Mouse (Mus musculus): ENCODE measurements around the gene Atp6v1e1. TPM values are rescaled to one million over a fixed set of nuclear protein-coding genes. Genes with fewer than 3 reads are reported as not detected.
A peak's percentile ranks its signal among the peaks of the same experiment; 100 is the strongest.
"Not testable (repeated sequence)": the region's sequence is repeated elsewhere in the genome, so short reads cannot be mapped to it uniquely, and the experiment has no call there.

Gene Atp6v1e1
- polyA plus RNA-seq, 1 experiment from 2014 or later, result 297 TPM

DNA sequence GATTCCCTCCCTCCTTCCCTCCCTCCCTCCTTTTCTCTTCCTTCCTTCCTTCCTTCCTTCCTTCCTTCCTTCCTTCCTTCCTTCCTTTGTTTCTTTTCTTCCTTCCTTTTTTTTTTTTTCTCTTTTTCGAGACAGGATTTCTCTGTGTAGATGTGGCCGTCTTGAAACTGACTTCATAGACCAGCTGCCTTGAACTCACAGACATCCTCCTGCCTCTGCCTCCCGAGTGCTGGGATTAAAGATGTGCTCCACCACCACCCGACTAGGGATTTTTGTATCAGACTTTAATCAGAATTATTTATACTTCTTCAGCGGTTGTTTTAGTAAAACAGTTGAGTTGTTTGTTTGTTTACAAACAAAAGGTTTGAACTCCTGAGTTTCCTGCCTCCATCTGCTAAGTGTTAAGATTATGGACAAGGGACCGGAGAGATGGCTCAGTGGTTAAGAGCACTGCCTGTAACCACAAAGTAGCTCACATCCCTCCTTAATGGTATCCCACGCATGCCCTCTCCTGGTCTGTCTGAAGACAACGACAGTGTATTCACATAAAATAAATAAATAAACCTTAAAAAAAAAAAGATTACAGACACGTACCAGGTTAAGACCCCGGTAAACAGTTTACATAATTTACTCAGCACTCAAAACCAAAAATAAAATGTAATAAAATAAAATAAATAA lies 483 bp upstream of the Atp6v1e1 start:
- Histone ChIP-seq H3K9me3 (ENCODE audit: control insufficient read depth) (no peaks in the 10 kb centered on the region), H3K4me2 (replicated peaks; ENCODE audit: low read depth) (peak overlapping the region; percentile 65), H3K4me3 (ENCODE audit: low read depth, low read length) (peak overlapping the region; percentile 77; the same call in 1 of the 2 replicates), H3K36me3 (ENCODE audit: control insufficient read depth, insufficient read depth) (peaks cover 9% of the 10 kb centered on the region), H3K4me1 (replicated peaks; ENCODE audit: control insufficient read depth, insufficient read depth, low read length) (no peaks in the 10 kb centered on the region), H3K9ac (ENCODE audit: low read depth, low read length) (no peak overlapping the region), H3K27ac (ENCODE audit: low read depth, low read length) (no peak overlapping the region), H3K27me3 (replicated peaks; ENCODE audit: control insufficient read depth, insufficient read depth, low read length) (no peaks in the 10 kb centered on the region; the same call in 1 of the 2 replicates)
- no peak for ATAC-seq
- WGBS, result 62% methylated on average over 10 of the region's 10 CpGs
- peak; percentile 44 for TF ChIP-seq CTCF (IDR thresholded peaks at IDR 0.05; ENCODE audit: low read depth)

DNA sequence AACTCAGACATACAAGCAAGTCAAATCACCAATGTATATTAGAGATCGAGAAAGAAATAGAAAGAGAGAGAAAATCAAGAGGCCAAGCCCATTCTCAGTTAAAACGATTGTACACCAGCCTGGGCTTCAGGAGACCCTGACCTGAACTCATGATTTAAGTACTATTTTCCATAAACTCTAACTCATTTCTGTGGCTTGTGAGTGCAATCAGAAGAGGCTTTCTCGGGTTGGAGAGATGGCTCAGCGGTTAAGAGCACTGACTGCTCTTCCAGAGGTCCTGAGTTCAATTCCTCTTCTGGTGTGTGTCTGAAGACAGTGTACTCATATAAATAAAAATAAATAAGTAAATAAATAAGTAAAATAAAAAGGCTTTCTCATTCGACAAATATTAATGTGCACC lies 878 bp downstream of the Atp6v1e1 start:
- H3K27me3 ChIP-seq (replicated peaks; ENCODE audit: control insufficient read depth, insufficient read depth, low read length), result no peaks in the 10 kb centered on the region
- no peak for TF ChIP-seq CTCF (IDR thresholded peaks at IDR 0.05; ENCODE audit: low read depth)
- WGBS, result 38% methylated on average over 5 of the region's 5 CpGs
- peak overlapping the region; percentile 65 for H3K4me2 ChIP-seq (replicated peaks; ENCODE audit: low read depth)
- ATAC-seq, result no peak
- H3K27ac ChIP-seq (ENCODE audit: low read depth, low read length), result no peak overlapping the region
- peak overlapping the region; percentile 77 for H3K4me3 ChIP-seq (ENCODE audit: low read depth, low read length)
- peak overlapping the region; percentile 82 for H3K9ac ChIP-seq (ENCODE audit: low read depth, low read length)
- peaks cover 20% of the 10 kb centered on the region for H3K36me3 ChIP-seq (ENCODE audit: control insufficient read depth, insufficient read depth)
- no peaks in the 10 kb centered on the region for H3K4me1 ChIP-seq (replicated peaks; ENCODE audit: control insufficient read depth, insufficient read depth, low read length)
- H3K9me3 ChIP-seq (ENCODE audit: control insufficient read depth), result no peaks in the 10 kb centered on the region

GRCm38 (mm10) chr6:120820941-120821340 lies 1.7 kb downstream of the Atp6v1e1 start:
- H3K27me3 ChIP-seq (replicated peaks; ENCODE audit: control insufficient read depth, insufficient read depth, low read length), result no peaks in the 10 kb centered on the region
- no peak for ATAC-seq
- WGBS, result 74% methylated on average over 1 of the region's 1 CpGs
- H3K4me3 ChIP-seq (ENCODE audit: low read depth, low read length), result no peak overlapping the region
- H3K9ac ChIP-seq (ENCODE audit: low read depth, low read length), result peak overlapping the region; percentile 82; the same call in 1 of the 2 replicates
- H3K27ac ChIP-seq (ENCODE audit: low read depth, low read length), result no peak overlapping the region
- peaks cover 20% of the 10 kb centered on the region for H3K36me3 ChIP-seq (ENCODE audit: control insufficient read depth, insufficient read depth)
- H3K4me1 ChIP-seq (replicated peaks; ENCODE audit: control insufficient read depth, insufficient read depth, low read length), result no peaks in the 10 kb centered on the region
- TF ChIP-seq CTCF (IDR thresholded peaks at IDR 0.05; ENCODE audit: low read depth), result no peak
- H3K9me3 ChIP-seq (ENCODE audit: control insufficient read depth), result no peaks in the 10 kb centered on the region
- peak overlapping the region; percentile 65 for H3K4me2 ChIP-seq (replicated peaks; ENCODE audit: low read depth)

DNA sequence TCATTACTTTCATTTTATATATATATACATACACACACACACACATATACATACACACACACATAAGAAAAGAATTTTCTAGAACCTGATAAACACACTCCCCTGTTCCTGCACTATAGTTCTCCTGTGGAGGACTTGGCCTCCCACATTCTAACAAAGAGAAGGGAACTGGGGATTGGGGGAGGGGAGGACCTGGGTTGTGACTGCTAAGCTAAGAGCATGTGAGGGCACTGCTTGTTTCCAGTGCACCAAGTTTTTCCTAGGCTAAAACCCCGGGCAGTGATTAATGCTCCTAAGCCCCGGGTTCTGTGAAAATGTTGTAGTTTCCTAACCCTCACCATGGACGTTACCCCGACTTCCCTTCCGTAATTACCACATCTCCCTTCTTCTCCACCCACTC lies 2.4 kb downstream of the Atp6v1e1 start:
- no peak for TF ChIP-seq CTCF (IDR thresholded peaks at IDR 0.05; ENCODE audit: low read depth)
- peaks cover 20% of the 10 kb centered on the region for H3K36me3 ChIP-seq (ENCODE audit: control insufficient read depth, insufficient read depth)
- H3K9me3 ChIP-seq (ENCODE audit: control insufficient read depth), result no peaks in the 10 kb centered on the region
- no peak for ATAC-seq
- peak overlapping the region; percentile 65; the same call in 1 of the 2 replicates for H3K4me2 ChIP-seq (replicated peaks; ENCODE audit: low read depth)
- no peaks in the 10 kb centered on the region for H3K27me3 ChIP-seq (replicated peaks; ENCODE audit: control insufficient read depth, insufficient read depth, low read length)
- no peaks in the 10 kb centered on the region for H3K4me1 ChIP-seq (replicated peaks; ENCODE audit: control insufficient read depth, insufficient read depth, low read length)
- no peak overlapping the region for H3K4me3 ChIP-seq (ENCODE audit: low read depth, low read length)
- no peak overlapping the region for H3K9ac ChIP-seq (ENCODE audit: low read depth, low read length)
- WGBS, result 75% methylated on average over 5 of the region's 5 CpGs
- H3K27ac ChIP-seq (ENCODE audit: low read depth, low read length), result no peak overlapping the region

GRCm38 (mm10) chr6:120819294-120819693 lies 3.3 kb downstream of the Atp6v1e1 start:
- no peak for ATAC-seq

GRCm38 (mm10) chr6:120811999-120812398 lies 10.6 kb downstream of the Atp6v1e1 start:
- not testable (repeated sequence) for H3K4me1 ChIP-seq (replicated peaks; ENCODE audit: control insufficient read depth, insufficient read depth, low read length); H3K4me2 ChIP-seq (replicated peaks; ENCODE audit: low read depth); H3K27ac ChIP-seq (ENCODE audit: low read depth, low read length); H3K9me3 ChIP-seq (ENCODE audit: control insufficient read depth); H3K4me3 ChIP-seq (ENCODE audit: low read depth, low read length); ATAC-seq; H3K9ac ChIP-seq (ENCODE audit: low read depth, low read length); H3K27me3 ChIP-seq (replicated peaks; ENCODE audit: control insufficient read depth, insufficient read depth, low read length)
- peaks cover 38% of the 10 kb centered on the region for H3K36me3 ChIP-seq (ENCODE audit: control insufficient read depth, insufficient read depth)
- WGBS, result 98% methylated on average over 6 of the region's 10 CpGs

More at GRCm38 (mm10) chr6:120819294-120819693, 3.3 kb downstream of the Atp6v1e1 start:
- H3K27ac ChIP-seq (ENCODE audit: low read depth, low read length), result no peak overlapping the region
- no peaks in the 10 kb centered on the region for H3K9me3 ChIP-seq (ENCODE audit: control insufficient read depth)
- 93% methylated on average over 2 of the region's 2 CpGs for WGBS
- H3K27me3 ChIP-seq (replicated peaks; ENCODE audit: control insufficient read depth, insufficient read depth, low read length), result no peaks in the 10 kb centered on the region
- H3K4me2 ChIP-seq (replicated peaks; ENCODE audit: low read depth), result no peak overlapping the region
- no peak for TF ChIP-seq CTCF (IDR thresholded peaks at IDR 0.05; ENCODE audit: low read depth)
- peaks cover 20% of the 10 kb centered on the region for H3K36me3 ChIP-seq (ENCODE audit: control insufficient read depth, insufficient read depth)
- no peaks in the 10 kb centered on the region for H3K4me1 ChIP-seq (replicated peaks; ENCODE audit: control insufficient read depth, insufficient read depth, low read length)
- no peak overlapping the region for H3K9ac ChIP-seq (ENCODE audit: low read depth, low read length)
- no peak overlapping the region for H3K4me3 ChIP-seq (ENCODE audit: low read depth, low read length)
